Mouse (Mus musculus): ENCODE measurements around the gene Tlk1.

Tlk1 gene

GRCm38 (mm10) chr2:70825371-70826051 is at the start of gene Tlk1:
Gene Tlk1 (minus strand): TSS chr2:70825728.
- TF ChIP-seq GATA4 (IDR thresholded peaks at IDR 0.05; ENCODE audit: insufficient replicate concordance, low read length): no peak

- TF ChIP-seq GATA4 (IDR thresholded peaks at IDR 0.05; ENCODE audit: insufficient replicate concordance, low read length): no peak
These were observed 49.6 kb upstream of the Tlk1 start for GRCm38 (mm10) chr2:70875129-70875528.

- no peak for TF ChIP-seq GATA4 (IDR thresholded peaks at IDR 0.05; ENCODE audit: insufficient replicate concordance, low read length)
These were observed 47.6 kb upstream of the Tlk1 start for GRCm38 (mm10) chr2:70873168-70873567.

GRCm38 (mm10) chr2:70871466-70872022 is 46.0 kb upstream of the Tlk1 start:
- no peak for TF ChIP-seq GATA4 (IDR thresholded peaks at IDR 0.05; ENCODE audit: insufficient replicate concordance, low read length)

- no peak for TF ChIP-seq GATA4 (IDR thresholded peaks at IDR 0.05; ENCODE audit: insufficient replicate concordance, low read length)
These were observed 45.3 kb upstream of the Tlk1 start for GRCm38 (mm10) chr2:70870819-70871218.

GRCm38 (mm10) chr2:70869116-70869515 is 43.6 kb upstream of the Tlk1 start:
- TF ChIP-seq GATA4 (IDR thresholded peaks at IDR 0.05; ENCODE audit: insufficient replicate concordance, low read length): no peak

- no peak for TF ChIP-seq GATA4 (IDR thresholded peaks at IDR 0.05; ENCODE audit: insufficient replicate concordance, low read length)
These were observed 41.7 kb upstream of the Tlk1 start for GRCm38 (mm10) chr2:70867231-70867630.

- no peak for TF ChIP-seq GATA4 (IDR thresholded peaks at IDR 0.05; ENCODE audit: insufficient replicate concordance, low read length)
These were observed 37.4 kb upstream of the Tlk1 start for GRCm38 (mm10) chr2:70862881-70863280.

- TF ChIP-seq GATA4 (IDR thresholded peaks at IDR 0.05; ENCODE audit: insufficient replicate concordance, low read length): no peak
These were observed 34.2 kb upstream of the Tlk1 start for GRCm38 (mm10) chr2:70859740-70860139.

GRCm38 (mm10) chr2:70856971-70857370 is 31.4 kb upstream of the Tlk1 start:
- no peak for TF ChIP-seq GATA4 (IDR thresholded peaks at IDR 0.05; ENCODE audit: insufficient replicate concordance, low read length)

GRCm38 (mm10) chr2:70854231-70854888 is 28.8 kb upstream of the Tlk1 start:
- TF ChIP-seq GATA4 (IDR thresholded peaks at IDR 0.05; ENCODE audit: insufficient replicate concordance, low read length): no peak

GRCm38 (mm10) chr2:70853329-70853728 is 27.8 kb upstream of the Tlk1 start:
- TF ChIP-seq GATA4 (IDR thresholded peaks at IDR 0.05; ENCODE audit: insufficient replicate concordance, low read length): no peak

GRCm38 (mm10) chr2:70852796-70853221 is 27.3 kb upstream of the Tlk1 start:
- no peak for TF ChIP-seq GATA4 (IDR thresholded peaks at IDR 0.05; ENCODE audit: insufficient replicate concordance, low read length)

- no peak for TF ChIP-seq GATA4 (IDR thresholded peaks at IDR 0.05; ENCODE audit: insufficient replicate concordance, low read length)
These were observed 26.8 kb upstream of the Tlk1 start for GRCm38 (mm10) chr2:70852186-70852795.

GRCm38 (mm10) chr2:70845871-70846270 is 20.3 kb upstream of the Tlk1 start:
- TF ChIP-seq GATA4 (IDR thresholded peaks at IDR 0.05; ENCODE audit: insufficient replicate concordance, low read length): no peak

Data from liver, adult (tissue).